Mouse (Mus musculus) stomach, postnatal 0 days (tissue): ENCODE data around the gene Fyn.

Experiments used
- CTCF ChIP-seq: IDR thresholded peaks from 2 replicates; pipeline ENCODE4 v1.5.1; 2016; ENCODE audit warnings: antibody characterized with exemption, low read depth, mild to moderate bottlenecking, moderate library complexity
- EP300 ChIP-seq: optimal IDR thresholded peaks from 2 replicates; pipeline ENCODE3; 2016; ENCODE audit warnings: antibody characterized with exemption

DNA sequence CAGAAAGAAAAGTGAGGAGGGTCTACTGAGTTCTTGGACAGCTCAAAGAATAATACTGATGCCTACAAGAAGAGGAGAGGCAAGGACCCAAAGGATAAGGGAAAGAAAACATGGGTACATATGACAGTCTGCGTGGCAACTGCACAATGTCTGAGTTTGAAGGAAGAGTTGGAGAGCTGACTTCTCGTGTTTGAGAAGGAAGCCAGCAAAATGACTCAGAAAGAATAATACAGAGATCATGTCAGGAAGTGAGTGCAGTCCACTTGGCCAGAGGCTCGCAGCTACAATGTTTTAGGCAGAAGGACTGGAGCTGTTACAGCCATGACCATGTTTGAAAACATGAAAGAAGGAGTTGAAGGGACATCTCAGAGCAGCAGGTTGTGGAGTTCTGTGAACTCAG, 190.7 kb downstream of the Fyn start:
- TF ChIP-seq CTCF = no peak
- TF ChIP-seq EP300 = no peak
